Mouse (Mus musculus) stomach, postnatal 0 days (tissue): ENCODE measurements at regions not wholly inside any gene's neighbourhood (a gene's known extent, or its start where the extent isn't known, plus 50 kb on each side); places are given as distances from the start of the nearest gene placed in this dataset.

ENCODE experiments used
- CTCF ChIP-seq: IDR thresholded peaks from 2 replicates; pipeline ENCODE4 v1.5.1; 2016; ENCODE audit warnings: antibody characterized with exemption, low read depth, mild to moderate bottlenecking, moderate library complexity
- EP300 ChIP-seq: optimal IDR thresholded peaks from 2 replicates; pipeline ENCODE3; 2016; ENCODE audit warnings: antibody characterized with exemption

DNA sequence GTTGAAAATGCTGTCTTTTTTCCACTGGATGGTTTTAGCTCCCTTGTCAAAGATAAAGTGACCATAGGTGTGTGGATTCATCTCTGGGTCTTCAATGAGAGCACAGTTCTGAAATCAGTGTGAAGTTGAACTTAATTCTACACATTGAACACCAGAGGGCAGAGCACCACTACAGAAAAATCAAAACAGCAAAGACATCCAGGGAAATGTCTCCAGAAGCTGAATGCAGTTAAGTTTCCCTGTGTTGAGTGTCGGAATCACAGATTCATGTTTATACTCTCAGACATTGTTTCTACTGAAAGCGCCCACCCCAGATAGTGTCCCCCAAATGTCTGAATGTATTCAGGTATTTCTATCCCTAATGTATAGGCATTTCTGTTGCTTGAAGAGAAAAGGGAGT lies 77.1 kb upstream of the Olfr266 start:
- TF ChIP-seq CTCF (peak; percentile 70), EP300 (no peak)
